Mouse (Mus musculus) kidney, adult 8-10 months (tissue): Measurements from ENCODE around the gene Dcp1b.

Experiments used
- DNase-seq, 2 experiments: peaks; one replicate each; pipeline ENCODE4 v3.0.0; 2022

The Dcp1b gene

DNA sequence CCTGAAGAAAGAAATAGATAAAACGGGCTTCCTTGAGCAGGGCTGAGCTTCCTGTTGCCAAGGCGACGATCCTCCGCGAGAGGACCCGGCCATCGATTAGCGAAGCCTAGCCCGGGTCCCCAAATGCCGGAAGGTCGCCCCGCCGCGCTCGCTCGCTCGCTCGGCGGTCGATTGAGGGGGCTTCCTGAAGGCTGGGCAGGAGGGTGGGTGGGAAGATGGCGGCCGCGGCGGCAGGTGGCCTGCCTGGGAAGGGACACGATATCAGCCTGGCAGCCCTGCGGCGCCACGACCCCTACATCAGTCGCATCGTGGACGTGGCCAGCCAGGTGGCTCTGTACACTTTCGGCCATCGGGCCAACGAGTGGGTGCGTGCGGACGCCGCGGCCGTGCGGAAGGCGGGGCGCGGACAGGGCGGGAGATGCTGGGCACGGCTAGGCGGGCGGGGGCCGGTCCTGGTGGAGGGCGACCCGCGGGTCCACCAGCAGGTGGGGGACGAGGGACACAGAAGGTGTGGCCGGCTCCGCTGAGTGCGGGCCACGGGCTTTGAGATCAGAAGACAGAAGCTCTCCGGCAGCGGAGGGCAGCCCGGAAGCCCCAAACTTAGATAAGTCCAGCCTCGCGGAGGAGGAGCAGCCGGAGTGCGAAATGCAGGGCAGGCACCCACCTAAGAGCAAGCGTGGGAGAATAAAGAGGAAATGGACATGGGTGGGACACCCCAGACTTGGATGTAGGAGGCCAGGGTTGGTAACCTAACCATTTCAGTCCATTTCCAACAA lies at the start of gene Dcp1b:
TSS of gene Dcp1b (plus strand) at position 176 of the 776 bp plus-strand sequence.
- DNase-seq: peak; percentile 80 to 87

DNA sequence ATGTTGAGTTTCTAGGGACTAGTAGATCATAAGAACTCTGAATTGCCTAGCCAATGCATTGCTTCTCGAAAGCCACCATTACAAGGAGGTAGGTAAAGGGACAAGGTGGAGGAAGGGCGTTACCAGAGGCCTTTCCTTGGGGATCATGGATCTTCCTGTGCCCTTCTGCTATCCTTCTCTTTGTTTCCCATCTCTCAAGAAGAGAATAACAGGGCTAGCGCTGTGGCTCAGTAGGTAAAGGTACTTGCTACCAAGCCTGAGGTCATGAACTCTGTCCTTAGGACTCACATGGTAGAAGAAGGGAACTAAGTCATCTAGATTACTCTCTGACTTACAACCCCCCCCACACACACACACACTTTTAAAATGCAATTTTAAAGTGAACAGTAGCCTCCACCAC lies 48.1 kb upstream of the Dcp1b start:
- DNase-seq: no peak

DNA sequence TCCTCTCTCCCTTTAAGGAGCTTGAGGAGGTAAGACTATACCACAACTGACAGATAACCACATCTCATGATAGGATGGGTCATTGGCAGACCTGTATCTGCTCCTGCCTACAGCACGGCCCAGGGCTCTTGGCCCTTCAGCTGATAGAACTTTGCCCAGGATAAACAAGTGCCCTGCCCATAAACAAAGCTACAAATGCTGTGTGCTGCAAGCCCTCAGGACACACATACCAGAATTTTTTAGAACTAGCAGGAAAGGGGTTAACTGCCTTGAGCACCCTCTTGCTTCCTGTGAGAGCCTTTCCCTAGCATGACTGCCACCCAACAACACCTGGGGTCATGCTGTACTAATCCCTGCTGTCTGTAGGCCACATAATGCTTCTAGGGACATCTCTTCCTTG lies 47.0 kb upstream of the Dcp1b start:
- no peak for DNase-seq

DNA sequence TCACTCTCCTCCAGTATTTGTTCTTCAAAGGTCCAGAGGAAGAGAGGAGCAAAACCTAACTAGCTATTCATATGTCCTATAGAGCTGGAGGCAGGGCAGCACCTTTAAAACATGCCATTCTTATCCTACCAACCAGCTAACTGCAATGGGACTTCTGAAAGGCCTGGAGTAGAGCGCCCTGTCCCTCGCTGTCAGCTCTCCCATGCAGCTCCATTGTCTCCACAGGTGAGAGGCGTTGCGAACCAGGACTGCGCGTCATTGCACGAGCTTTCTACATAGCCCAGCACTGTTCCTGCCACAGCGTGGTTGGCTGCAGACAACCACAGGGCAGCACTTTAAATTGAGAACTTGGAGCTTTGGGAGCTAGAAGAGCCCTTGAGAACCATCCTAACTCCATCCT lies 46.5 kb upstream of the Dcp1b start:
- DNase-seq: no peak

DNA sequence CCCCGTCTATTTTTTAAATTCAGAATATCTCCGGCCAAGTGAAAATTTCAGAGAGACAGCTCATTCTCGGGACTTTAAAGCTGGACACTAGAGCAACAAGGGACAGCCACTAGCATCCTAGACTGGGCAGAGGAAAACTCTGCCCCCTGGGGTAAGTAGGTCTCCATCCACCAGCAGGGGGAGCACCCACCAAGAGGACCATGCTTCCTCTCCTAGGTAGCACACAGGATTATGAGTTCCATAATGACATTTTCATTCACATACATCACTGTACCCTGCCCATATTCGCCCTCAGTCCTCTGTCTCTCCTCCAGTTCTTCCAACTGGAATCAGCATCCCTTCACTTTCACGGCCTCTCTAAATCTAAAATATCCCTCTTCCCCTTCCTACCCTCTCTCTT lies 45.4 kb upstream of the Dcp1b start:
- DNase-seq: peak in 1 of 2 experiments; percentile 56

DNA sequence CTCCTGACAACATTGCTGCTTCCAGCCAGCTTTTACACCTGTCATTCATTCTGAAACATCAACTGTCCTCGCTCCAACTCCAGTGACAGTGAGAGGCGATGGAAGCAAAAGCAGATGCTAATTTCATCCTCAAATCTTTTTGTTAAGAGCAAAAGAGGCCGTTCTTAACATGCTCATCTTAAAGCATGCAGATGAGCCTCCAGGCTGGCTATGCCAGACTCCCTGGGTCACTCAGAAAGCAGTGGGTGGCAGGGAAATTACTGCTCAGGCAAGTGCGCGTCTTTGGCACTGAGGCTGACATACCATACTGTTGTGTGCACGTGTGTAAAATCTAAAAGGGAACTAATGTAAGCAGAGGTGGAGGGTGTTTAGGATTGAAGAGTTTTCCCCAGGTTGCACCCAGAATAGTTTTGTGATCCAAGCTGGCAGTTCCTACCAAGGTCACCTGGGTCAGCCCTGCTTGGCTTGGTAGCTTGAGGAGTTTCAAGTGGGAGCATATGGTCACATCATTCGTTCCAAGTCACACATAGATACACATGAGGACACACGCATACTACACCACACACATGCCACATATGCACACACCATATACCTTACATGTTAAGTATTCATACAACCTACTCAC lies 42.8 kb upstream of the Dcp1b start:
- no peak for DNase-seq

DNA sequence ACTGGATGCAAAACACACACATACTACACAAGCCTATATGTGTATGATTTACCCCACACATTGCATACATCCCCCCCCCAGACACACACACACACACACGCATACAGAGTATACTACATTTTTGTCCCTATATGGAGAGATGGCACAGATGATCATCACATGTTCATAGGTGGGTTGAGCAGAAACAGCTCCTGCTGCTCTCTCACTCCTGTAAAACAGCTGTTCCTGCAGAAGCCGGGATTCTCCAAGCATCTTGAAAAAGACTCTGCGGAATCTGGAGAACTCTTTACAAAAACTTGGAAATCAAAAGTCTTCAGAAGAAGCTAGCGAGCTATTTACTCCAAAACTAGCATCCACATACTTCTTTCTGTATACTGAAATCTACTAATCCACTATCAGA lies 42.2 kb upstream of the Dcp1b start:
- no peak for DNase-seq

DNA sequence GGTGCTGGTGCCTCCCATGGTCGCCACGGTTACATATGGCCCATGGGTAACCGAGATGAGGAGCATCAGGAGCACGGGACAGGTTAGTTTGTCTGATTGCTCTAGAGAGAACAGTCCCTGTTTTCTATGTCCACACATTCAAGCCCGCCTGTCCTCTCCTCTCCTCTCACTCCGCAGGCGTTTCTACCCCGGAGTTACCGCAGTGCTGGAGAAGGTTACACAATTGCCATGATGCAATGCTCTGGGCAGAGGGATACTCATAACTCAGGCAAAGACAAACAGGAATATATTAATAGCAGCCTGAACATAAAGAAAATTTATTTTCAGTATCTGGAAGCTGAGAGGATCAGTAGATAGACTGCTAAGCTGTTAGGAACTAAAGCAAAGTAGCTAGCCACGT lies 37.3 kb upstream of the Dcp1b start:
- no peak for DNase-seq

DNA sequence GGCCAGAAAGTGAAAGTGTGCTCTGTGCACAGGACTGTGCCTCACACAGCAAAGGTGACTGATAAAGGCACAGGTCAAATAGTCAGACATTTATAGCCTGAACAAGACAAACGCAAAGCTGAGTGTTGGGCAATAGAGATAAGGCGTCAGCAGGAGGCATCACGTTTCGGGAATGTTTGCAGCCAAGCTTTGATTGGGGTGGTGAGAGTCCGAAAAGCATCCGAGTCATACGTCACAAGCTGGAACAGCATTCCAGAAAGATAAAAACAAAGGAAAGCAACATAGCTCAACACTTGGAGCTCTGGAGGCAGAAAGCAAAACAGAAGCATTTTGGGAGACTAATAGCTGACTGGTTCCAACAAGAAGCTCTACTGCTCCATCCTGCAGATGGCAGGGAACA lies 35.5 kb upstream of the Dcp1b start:
- no peak for DNase-seq

DNA sequence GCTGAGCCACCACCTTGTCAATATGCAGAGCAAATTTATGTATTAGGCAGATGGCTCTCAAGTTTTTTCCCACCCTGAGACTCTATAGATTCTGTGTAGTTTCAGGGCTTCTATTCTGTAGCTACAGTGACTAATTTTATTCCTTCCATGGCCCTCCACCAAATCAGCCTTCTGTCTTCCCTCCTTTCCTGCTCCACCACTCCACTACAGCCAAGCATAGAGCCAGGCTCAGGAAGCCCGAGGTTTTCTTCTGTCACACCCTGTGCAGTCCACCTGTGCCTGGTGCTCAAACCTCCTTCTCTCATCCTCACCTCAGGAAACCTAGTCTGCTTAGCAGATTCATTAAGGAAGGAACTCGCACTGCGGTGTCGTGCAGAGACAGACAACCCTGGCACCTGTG lies 29.9 kb upstream of the Dcp1b start:
- no peak for DNase-seq

DNA sequence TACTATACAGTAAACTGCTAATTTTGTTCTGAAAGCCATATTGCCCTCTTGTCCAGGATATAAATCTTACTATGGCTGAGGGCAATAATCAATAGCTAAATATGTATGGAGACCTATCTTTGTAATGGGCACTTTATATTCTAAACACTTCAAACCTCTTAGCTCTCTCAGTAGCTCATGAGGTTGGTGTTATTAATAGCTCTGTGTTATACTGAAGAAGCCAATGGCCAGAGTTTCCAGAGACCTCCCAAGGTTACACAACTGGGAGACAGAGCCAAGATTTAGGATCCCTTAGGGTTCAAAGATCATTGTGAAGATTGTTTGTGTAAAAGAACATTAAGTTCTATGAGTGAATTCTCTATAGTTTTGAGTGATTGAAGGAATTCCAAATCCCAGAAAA lies 9.4 kb upstream of the Dcp1b start:
- DNase-seq: no peak

DNA sequence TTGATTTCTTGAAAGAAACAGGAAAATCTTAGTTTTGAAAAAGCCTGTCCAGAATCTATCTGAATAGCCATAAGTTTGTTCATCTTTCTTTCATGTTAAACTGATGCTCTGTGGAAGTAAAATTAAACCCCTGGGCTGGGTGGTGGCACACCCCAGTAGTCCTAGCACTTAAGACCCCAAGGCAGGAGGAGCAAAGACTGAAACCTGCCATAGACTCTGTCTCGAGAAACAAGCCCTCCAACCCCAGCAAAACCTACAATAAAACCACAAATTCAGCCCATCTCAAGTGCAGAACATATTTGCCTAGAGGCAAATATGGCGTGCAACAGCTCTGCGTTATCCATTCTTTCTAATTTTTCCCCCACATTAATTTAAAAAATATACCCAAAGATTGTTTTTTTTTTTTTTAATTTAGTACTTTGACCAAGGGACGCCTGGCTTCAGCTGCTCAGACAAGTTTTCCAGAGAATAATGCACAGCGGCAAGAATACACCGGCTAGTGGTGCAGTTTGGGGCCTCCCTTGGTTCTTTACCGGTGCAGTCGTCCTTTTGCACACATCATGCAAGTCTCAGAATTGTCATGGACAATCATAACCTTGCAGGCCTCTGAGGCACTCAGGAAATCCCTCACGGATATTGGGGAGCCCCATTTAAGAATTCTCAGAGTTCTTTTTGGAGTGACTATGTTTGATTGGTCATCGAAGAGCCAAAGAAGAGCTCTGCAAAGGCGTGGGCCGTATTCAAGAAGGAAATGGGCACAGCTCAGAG lies 562 bp upstream of the Dcp1b start:
- DNase-seq: no peak

DNA sequence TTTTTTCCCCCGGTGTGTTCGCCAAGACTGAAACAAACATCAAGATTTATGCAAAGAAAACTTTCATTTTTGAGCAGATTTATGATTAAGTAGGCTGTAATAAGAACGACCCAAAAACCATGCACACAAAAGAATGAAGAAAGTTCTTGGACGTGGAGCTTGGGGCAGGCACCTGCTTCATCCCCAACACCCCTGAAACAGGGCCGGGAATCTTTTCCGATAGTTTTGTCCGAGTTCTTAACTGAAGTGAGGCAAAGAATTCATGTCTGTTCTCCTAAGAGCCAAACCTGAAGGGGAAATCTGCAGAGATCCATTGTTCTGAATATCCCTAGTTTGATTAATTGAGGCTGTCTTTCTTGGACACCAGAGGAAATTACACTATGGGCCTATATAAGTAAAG lies 1.1 kb downstream of the Dcp1b start:
- DNase-seq: no peak

DNA sequence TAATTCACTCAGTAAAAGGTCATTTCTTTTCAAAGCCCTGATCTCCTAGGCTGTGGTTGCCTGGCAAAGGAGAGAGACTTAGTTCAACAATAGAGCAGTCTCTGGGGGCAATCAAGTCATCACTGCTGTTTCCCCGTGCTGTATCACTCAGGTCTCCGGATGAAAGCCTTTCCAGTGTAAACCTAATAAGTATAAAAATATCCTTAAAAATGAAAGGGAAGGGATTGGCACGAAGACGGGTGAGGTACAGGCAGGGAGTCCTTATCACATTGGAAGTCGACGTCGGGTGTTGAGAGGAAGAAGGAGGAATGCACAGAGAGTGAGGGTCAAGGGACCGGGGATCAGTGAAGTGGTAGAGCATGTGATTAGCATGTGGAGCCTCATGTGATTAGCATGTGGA lies 2.0 kb downstream of the Dcp1b start:
- DNase-seq: no peak

DNA sequence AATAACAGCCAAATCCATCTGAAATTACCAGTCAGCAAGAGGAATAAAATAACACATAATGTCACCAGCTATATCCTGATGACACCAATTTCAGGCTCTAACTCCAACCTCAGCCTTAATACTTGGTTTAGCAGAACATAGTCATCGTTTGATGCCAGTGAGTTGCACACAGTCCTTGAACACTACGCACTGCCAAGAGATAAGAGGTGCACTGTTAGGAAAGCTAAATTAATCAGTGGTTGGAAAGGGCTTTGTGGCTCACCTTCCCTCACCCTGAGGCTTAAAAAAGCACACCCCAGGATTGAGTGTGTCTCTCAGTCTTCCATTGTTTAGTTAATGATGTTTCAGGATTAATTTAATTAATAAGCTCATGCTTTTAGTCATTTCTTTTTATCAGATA lies 5.1 kb downstream of the Dcp1b start:
- DNase-seq: no peak

DNA sequence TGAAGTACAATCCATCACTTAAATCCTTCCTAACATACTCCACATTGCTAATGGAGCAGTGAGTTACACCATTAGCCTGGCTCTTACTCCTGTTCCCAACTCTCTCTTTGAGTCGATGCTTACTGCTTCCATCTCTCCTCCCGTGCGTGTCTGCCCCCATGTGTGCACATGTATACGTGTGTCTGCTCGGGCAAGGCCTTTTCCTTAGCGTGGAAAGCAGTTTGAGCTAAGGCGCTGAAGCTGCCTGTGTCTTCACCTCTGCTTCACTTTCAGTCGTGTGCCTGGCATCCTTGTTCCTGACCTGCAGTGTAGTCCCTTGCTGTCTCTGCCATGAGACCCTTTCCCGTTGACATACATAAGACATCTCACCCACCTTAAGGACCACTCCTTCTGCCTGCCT lies 7.2 kb downstream of the Dcp1b start:
- no peak for DNase-seq

DNA sequence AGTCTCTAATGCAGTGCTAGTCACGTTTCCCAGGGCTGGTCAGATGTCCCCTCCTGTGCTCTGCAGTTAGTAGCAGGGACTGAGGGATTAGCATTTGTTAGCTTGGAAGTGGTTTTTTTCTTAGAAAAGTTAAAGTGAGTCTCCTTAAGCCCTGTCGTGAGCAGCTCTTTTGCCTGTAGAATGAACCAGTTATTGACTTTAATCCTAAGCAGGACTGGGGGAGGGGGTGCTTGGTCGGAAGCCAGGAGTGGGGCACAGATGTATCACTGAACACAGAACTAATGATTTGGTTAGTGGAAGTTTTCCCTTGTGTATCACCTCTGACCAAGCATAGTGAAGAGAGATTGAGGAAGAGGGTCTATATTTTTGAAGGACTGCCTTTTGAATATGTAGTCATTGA lies 8.7 kb downstream of the Dcp1b start:
- DNase-seq: no peak

DNA sequence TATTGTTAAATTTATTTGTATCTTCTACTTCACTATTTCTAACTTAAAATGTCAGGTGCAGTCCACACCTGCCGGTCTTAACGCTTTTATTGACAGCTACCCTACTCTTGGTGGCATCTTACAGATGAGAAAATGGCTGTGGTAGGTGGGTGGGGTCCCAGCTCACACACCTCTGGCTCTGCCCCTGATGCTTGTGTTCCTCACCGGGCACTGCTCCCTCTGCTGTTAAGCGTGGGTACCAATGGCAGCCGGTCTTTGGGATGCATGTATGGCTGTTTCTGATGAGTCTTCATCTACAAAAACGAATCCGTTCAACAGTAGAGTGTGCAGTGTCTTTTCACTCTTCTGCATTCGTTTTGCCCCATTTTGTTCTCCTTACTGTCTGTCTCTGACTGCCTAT lies 11.6 kb downstream of the Dcp1b start:
- DNase-seq: no peak

DNA sequence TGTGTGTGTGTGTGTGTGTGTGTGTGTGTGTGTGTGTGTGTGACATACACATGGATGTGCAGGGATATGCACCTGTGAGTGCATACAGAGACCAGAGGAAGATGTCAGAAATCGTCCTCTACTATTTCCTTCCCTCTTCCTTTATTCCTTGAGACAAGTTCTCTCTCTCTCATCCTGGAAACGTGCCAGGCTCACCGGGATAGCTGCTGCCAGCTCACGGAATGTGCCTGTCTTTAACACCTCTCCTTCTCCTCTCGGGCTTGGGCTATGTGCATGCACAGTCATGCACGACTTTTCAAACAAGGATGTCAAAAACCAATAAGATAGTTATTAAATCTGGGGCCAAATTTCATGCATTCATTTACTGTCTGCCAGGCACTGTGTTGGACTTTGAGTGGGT lies 12.6 kb downstream of the Dcp1b start:
- DNase-seq: no peak

DNA sequence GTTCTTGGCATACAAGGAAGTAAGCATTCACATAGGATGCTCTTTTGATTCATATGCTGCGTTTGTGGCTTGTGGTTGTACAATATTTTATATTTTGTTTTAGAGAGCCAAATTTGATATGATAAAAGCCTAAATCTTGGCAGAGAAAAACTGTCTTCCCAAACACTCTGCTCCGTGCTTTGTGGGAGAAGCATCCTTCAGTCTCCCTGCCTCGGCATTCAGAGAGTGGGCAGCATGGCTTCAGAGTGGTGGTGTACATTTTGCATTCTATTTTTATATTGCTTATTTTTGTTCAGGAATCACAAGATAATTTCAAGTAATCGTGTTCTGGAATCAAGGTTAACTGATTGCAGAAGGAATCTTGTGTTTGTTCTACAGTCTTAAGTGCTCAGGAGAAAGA lies 16.4 kb downstream of the Dcp1b start:
- DNase-seq: no peak

DNA sequence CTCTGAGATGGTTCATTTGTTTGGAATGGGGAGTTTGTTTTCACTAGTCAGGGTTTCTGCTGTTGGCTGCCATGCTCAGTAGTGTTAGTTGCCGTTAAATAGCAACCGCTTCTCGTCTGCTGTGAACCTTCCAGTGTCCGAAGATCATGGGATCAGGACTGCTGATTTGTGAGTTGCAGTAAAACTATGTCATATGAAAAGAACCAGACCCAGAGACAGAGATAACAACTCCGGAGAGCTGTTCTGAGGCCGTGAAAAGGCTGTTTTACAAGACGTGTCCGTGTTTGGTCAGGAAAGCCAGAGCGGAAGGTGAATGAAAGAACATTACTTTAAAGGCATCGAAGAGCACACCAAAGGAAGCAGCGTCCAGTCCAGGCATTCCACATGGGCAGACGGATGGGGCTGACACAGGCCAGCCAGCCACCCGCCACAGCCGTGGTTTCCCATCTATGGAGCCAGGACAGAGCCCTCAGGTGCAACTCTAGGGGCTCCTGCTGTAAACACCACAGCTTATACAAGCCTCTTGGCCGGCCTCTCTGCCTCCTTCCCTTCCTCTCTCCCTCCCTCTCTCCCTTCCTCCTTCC lies 18.6 kb downstream of the Dcp1b start:
- DNase-seq: no peak

DNA sequence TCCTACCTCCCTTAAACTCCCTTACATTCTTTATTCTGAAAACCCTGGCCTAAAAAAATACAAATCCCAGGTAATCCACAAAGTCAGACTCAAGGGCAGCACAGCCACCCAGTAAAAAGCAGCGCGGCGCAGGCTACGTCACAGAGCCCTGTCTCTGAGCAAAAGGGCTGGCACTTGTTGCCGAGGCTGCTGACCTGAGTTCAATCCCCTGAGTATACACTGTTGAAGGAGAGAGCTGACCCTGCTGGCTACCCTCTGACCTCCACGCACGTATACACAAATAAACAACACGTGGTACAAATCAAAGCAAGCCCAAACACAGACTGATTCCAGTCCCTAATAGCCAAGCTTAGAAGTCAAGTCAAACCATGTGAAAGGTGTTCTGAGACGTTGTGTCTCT lies 19.1 kb downstream of the Dcp1b start:
- no peak for DNase-seq

DNA sequence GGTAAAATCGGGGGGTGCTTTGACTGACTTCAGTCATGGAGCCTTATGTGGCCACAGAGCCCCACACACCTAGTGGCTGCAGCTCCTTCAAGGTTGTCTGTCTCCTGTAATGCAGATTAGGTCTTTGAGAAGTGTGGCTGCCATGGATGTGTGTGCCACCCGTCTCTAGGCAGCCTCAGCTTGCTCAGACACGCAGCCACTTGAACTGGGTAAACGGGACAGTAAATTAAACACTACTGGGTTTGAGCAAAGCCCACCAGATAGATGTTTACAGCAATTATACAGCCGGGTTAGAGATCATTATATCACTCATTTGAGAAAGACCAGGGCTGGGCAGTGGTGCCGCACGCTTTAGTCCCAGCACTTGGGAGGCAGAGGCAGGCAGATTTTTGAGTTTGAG lies 19.5 kb downstream of the Dcp1b start:
- no peak for DNase-seq
